Mouse (Mus musculus): ENCODE data around the gene Rassf6. TPM values are rescaled to one million over a fixed set of nuclear protein-coding genes. Genes with fewer than 3 reads are reported as not detected.

Rassf6 gene
- polyA plus RNA-seq (2015; fragmentation: Nextera tagmentation; extraction: Ambion mirVana), result 3.7 and 3.9 TPM in 2 replicates

- ATAC-seq (ENCODE audit: insufficient number of reproducible peaks, low FRiP score, low TSS enrichment, low read depth), result no peak
- H3K27ac ChIP-seq, result no peak within 1 kb of the TSS
- no peaks in the 10 kb centered on the region for H3K36me3 ChIP-seq
- H3K9me3 ChIP-seq, result no peaks in the 10 kb centered on the region
- H3K4me2 ChIP-seq, result peak within 1 kb of the TSS; percentile 73
- H3K4me3 ChIP-seq, result peak within 1 kb of the TSS; percentile 40
- 7% methylated on average over 26 of the region's 26 CpGs for WGBS
- H3K27me3 ChIP-seq, result 0 out of 2 replicates have a peak, but pooled peaks cover 4% of the 10 kb centered on the region
- H3K9ac ChIP-seq, result 0 out of 2 replicates have a peak within 1 kb of the TSS, but pooled peaks have one; percentile 18
- H3K4me1 ChIP-seq, result peaks cover 8% of the 10 kb centered on the region
Measured at GRCm38 (mm10) chr5:90640286-90641217, at the start of gene Rassf6. Rassf6 (minus strand) TSS chr5:90640657.

GRCm38 (mm10) chr5:90689426-90690128 is 49.1 kb upstream of the Rassf6 start:
- Histone ChIP-seq H3K36me3 (no peaks in the 10 kb centered on the region), H3K9ac (no peak overlapping the region), H3K4me1 (no peaks in the 10 kb centered on the region), H3K4me2 (no peak overlapping the region), H3K27ac (no peak overlapping the region), H3K9me3 (no peaks in the 10 kb centered on the region), H3K4me3 (no peak overlapping the region), H3K27me3 (no peaks in the 10 kb centered on the region)
- ATAC-seq (ENCODE audit: insufficient number of reproducible peaks, low FRiP score, low TSS enrichment, low read depth), result no peak
- 68% methylated on average over 8 of the region's 8 CpGs for WGBS

GRCm38 (mm10) chr5:90687913-90688312 is 47.5 kb upstream of the Rassf6 start:
- Histone ChIP-seq H3K4me3 (no peak overlapping the region), H3K27me3 (no peaks in the 10 kb centered on the region), H3K9ac (no peak overlapping the region), H3K36me3 (no peaks in the 10 kb centered on the region), H3K27ac (no peak overlapping the region), H3K4me1 (no peaks in the 10 kb centered on the region), H3K9me3 (no peaks in the 10 kb centered on the region), H3K4me2 (no peak overlapping the region)
- no peak for ATAC-seq (ENCODE audit: insufficient number of reproducible peaks, low FRiP score, low TSS enrichment, low read depth)
- 88% methylated on average over 10 of the region's 10 CpGs for WGBS

- no peaks in the 10 kb centered on the region for H3K36me3 ChIP-seq
- H3K4me1 ChIP-seq, result no peaks in the 10 kb centered on the region
- H3K27ac ChIP-seq, result no peak overlapping the region
- no peak overlapping the region for H3K4me3 ChIP-seq
- 42% methylated on average over 4 of the region's 4 CpGs for WGBS
- ATAC-seq (ENCODE audit: insufficient number of reproducible peaks, low FRiP score, low TSS enrichment, low read depth), result no peak
- H3K4me2 ChIP-seq, result no peak overlapping the region
- no peak overlapping the region for H3K9ac ChIP-seq
- H3K27me3 ChIP-seq, result no peaks in the 10 kb centered on the region
- H3K9me3 ChIP-seq, result no peaks in the 10 kb centered on the region
Measured at GRCm38 (mm10) chr5:90684994-90685393, 44.5 kb upstream of the Rassf6 start.

- no peak overlapping the region for H3K9ac ChIP-seq
- H3K27me3 ChIP-seq, result no peaks in the 10 kb centered on the region
- 61% methylated on average over 4 of the region's 4 CpGs for WGBS
- H3K4me2 ChIP-seq, result no peak overlapping the region
- H3K4me3 ChIP-seq, result no peak overlapping the region
- no peak for ATAC-seq (ENCODE audit: insufficient number of reproducible peaks, low FRiP score, low TSS enrichment, low read depth)
- H3K36me3 ChIP-seq, result no peaks in the 10 kb centered on the region
- no peaks in the 10 kb centered on the region for H3K4me1 ChIP-seq
- no peaks in the 10 kb centered on the region for H3K9me3 ChIP-seq
- H3K27ac ChIP-seq, result no peak overlapping the region
Measured at GRCm38 (mm10) chr5:90681842-90682241, 41.4 kb upstream of the Rassf6 start.

- H3K4me2 ChIP-seq, result no peak overlapping the region
- H3K36me3 ChIP-seq, result no peaks in the 10 kb centered on the region
- no peak overlapping the region for H3K4me3 ChIP-seq
- no peak for ATAC-seq (ENCODE audit: insufficient number of reproducible peaks, low FRiP score, low TSS enrichment, low read depth)
- H3K4me1 ChIP-seq, result no peaks in the 10 kb centered on the region
- WGBS, result 82% methylated on average over 2 of the region's 2 CpGs
- no peaks in the 10 kb centered on the region for H3K27me3 ChIP-seq
- H3K9ac ChIP-seq, result no peak overlapping the region
- H3K27ac ChIP-seq, result no peak overlapping the region
- H3K9me3 ChIP-seq, result no peaks in the 10 kb centered on the region
Measured at GRCm38 (mm10) chr5:90677560-90677959, 37.1 kb upstream of the Rassf6 start.

- H3K4me2 ChIP-seq, result no peak overlapping the region
- peaks cover 19% of the 10 kb centered on the region; the same call in 1 of the 2 replicates for H3K27me3 ChIP-seq
- no peak for ATAC-seq (ENCODE audit: insufficient number of reproducible peaks, low FRiP score, low TSS enrichment, low read depth)
- no peak overlapping the region for H3K4me3 ChIP-seq
- H3K36me3 ChIP-seq, result no peaks in the 10 kb centered on the region
- H3K27ac ChIP-seq, result no peak overlapping the region
- no peaks in the 10 kb centered on the region for H3K9me3 ChIP-seq
- no peak overlapping the region for H3K9ac ChIP-seq
- 61% methylated on average over 8 of the region's 8 CpGs for WGBS
- H3K4me1 ChIP-seq, result no peaks in the 10 kb centered on the region
Measured at GRCm38 (mm10) chr5:90661852-90662251, 21.4 kb upstream of the Rassf6 start.

- no peak overlapping the region for H3K9ac ChIP-seq
- H3K27me3 ChIP-seq, result peaks cover 19% of the 10 kb centered on the region; the same call in 1 of the 2 replicates
- ATAC-seq (ENCODE audit: insufficient number of reproducible peaks, low FRiP score, low TSS enrichment, low read depth), result no peak
- H3K4me3 ChIP-seq, result no peak overlapping the region
- H3K4me1 ChIP-seq, result no peaks in the 10 kb centered on the region
- 15% methylated on average over 9 of the region's 9 CpGs for WGBS
- no peaks in the 10 kb centered on the region for H3K9me3 ChIP-seq
- no peak overlapping the region for H3K27ac ChIP-seq
- H3K36me3 ChIP-seq, result no peaks in the 10 kb centered on the region
- H3K4me2 ChIP-seq, result no peak overlapping the region
Measured at GRCm38 (mm10) chr5:90661436-90661835, 21.0 kb upstream of the Rassf6 start.

- peaks cover 19% of the 10 kb centered on the region; the same call in 1 of the 2 replicates for H3K27me3 ChIP-seq
- no peak overlapping the region for H3K9ac ChIP-seq
- 86% methylated on average over 5 of the region's 5 CpGs for WGBS
- ATAC-seq (ENCODE audit: insufficient number of reproducible peaks, low FRiP score, low TSS enrichment, low read depth), result no peak
- no peaks in the 10 kb centered on the region for H3K9me3 ChIP-seq
- H3K36me3 ChIP-seq, result no peaks in the 10 kb centered on the region
- no peak overlapping the region for H3K27ac ChIP-seq
- no peak overlapping the region for H3K4me3 ChIP-seq
- no peak overlapping the region for H3K4me2 ChIP-seq
- H3K4me1 ChIP-seq, result no peaks in the 10 kb centered on the region; the same call in 1 of the 2 replicates
Measured at GRCm38 (mm10) chr5:90660411-90660810, 20.0 kb upstream of the Rassf6 start.

GRCm38 (mm10) chr5:90656681-90657080 is 16.2 kb upstream of the Rassf6 start:
- Histone ChIP-seq H3K27me3 (peaks cover 19% of the 10 kb centered on the region; the same call in 1 of the 2 replicates), H3K9me3 (no peaks in the 10 kb centered on the region), H3K4me1 (no peaks in the 10 kb centered on the region; the same call in 1 of the 2 replicates), H3K9ac (no peak overlapping the region), H3K4me2 (no peak overlapping the region), H3K27ac (no peak overlapping the region), H3K4me3 (no peak overlapping the region), H3K36me3 (no peaks in the 10 kb centered on the region)
- ATAC-seq (ENCODE audit: insufficient number of reproducible peaks, low FRiP score, low TSS enrichment, low read depth), result no peak
- 86% methylated on average over 6 of the region's 6 CpGs for WGBS

GRCm38 (mm10) chr5:90655891-90656290 is 15.4 kb upstream of the Rassf6 start:
- 46% methylated on average over 13 of the region's 13 CpGs for WGBS
- H3K4me1 ChIP-seq, result peaks cover 4% of the 10 kb centered on the region; the same call in 1 of the 2 replicates
- no peaks in the 10 kb centered on the region for H3K36me3 ChIP-seq
- H3K4me2 ChIP-seq, result no peak overlapping the region
- ATAC-seq (ENCODE audit: insufficient number of reproducible peaks, low FRiP score, low TSS enrichment, low read depth), result no peak
- H3K27ac ChIP-seq, result no peak overlapping the region
- H3K27me3 ChIP-seq, result peaks cover 18% of the 10 kb centered on the region; the same call in 1 of the 2 replicates
- H3K9ac ChIP-seq, result no peak overlapping the region
- H3K9me3 ChIP-seq, result no peaks in the 10 kb centered on the region
- no peak overlapping the region for H3K4me3 ChIP-seq

- peaks cover 4% of the 10 kb centered on the region; the same call in 1 of the 2 replicates for H3K4me1 ChIP-seq
- H3K36me3 ChIP-seq, result no peaks in the 10 kb centered on the region
- H3K9ac ChIP-seq, result no peak overlapping the region
- no peak overlapping the region for H3K27ac ChIP-seq
- H3K4me3 ChIP-seq, result no peak overlapping the region
- 75% methylated on average over 5 of the region's 5 CpGs for WGBS
- no peak for ATAC-seq (ENCODE audit: insufficient number of reproducible peaks, low FRiP score, low TSS enrichment, low read depth)
- peaks cover 7% of the 10 kb centered on the region; the same call in 1 of the 2 replicates for H3K27me3 ChIP-seq
- H3K4me2 ChIP-seq, result no peak overlapping the region
- no peaks in the 10 kb centered on the region for H3K9me3 ChIP-seq
Measured at GRCm38 (mm10) chr5:90654798-90655197, 14.3 kb upstream of the Rassf6 start.
